Mouse (Mus musculus) spleen, embryonic (tissue): ENCODE results near the gene Hpca.

Source experiments
- CTCF ChIA-PET: fragments of 350-600 bp; sonication (Branson Sonifier 250); formaldehyde crosslinking; loops from one replicate; lab custom pipeline; 2022; lab: Charles Lee

The Hpca gene

GRCm38 (mm10) chr4:129112231-129112630, 9.6 kb downstream of the Hpca start:
- CTCF ChIA-PET, result no interaction called here

GRCm38 (mm10) chr4:129111350-129111749, 10.5 kb downstream of the Hpca start:
- CTCF ChIA-PET, result no interaction called here

- CTCF ChIA-PET, result interaction anchor here (0.6 kb wide), 1 partner anchor 128 kb away, joined by 3 read pairs; no protein-coding TSS in a partner anchor
Observed at GRCm38 (mm10) chr4:129110804-129111203, 11.0 kb downstream of the Hpca start.

- CTCF ChIA-PET, result no interaction called here
Observed at GRCm38 (mm10) chr4:129108624-129109023, 13.2 kb downstream of the Hpca start.

GRCm38 (mm10) chr4:129107348-129107899, 14.4 kb downstream of the Hpca start:
- CTCF ChIA-PET, result no interaction called here

- CTCF ChIA-PET, result no interaction called here
Observed at GRCm38 (mm10) chr4:129106073-129106472, 15.8 kb downstream of the Hpca start.

GRCm38 (mm10) chr4:129105356-129105755, 16.5 kb downstream of the Hpca start, which contains the start of gene Tmem54:
Gene Tmem54, plus strand, starts transcription at chr4:129105548.
- CTCF ChIA-PET, result no interaction called here

GRCm38 (mm10) chr4:129102133-129102829, 19.6 kb downstream of the Hpca start:
- CTCF ChIA-PET, result no interaction called here

GRCm38 (mm10) chr4:129097006-129097405, 24.8 kb downstream of the Hpca start:
- CTCF ChIA-PET, result no interaction called here

GRCm38 (mm10) chr4:129095276-129095675, 26.6 kb downstream of the Hpca start:
- CTCF ChIA-PET, result no interaction called here

GRCm38 (mm10) chr4:129087850-129088249, 34.0 kb downstream of the Hpca start:
- CTCF ChIA-PET, result interaction anchor here (0.7 to 3.2 kb wide), 2 partner anchors 15 to 117 kb away, joined by 3 to 11 read pairs; no protein-coding TSS in a partner anchor

GRCm38 (mm10) chr4:129086078-129086477, 35.8 kb downstream of the Hpca start:
- CTCF ChIA-PET, result interaction anchor here (0.6 to 3.2 kb wide), 2 partner anchors 116 to 179 kb away, joined by 3 to 11 read pairs; no protein-coding TSS in a partner anchor

- CTCF ChIA-PET, result no interaction called here
Observed at GRCm38 (mm10) chr4:129084896-129085295, 36.9 kb downstream of the Hpca start.

GRCm38 (mm10) chr4:129082379-129083115, 39.3 kb downstream of the Hpca start:
- CTCF ChIA-PET, result interaction anchor here (1.0 to 1.4 kb wide), 5 partner anchors 11 to 125 kb away, joined by 3 to 6 read pairs (median 4); no protein-coding TSS in a partner anchor

- CTCF ChIA-PET, result no interaction called here
Observed at GRCm38 (mm10) chr4:129081939-129082338, 39.9 kb downstream of the Hpca start.

- CTCF ChIA-PET, result no interaction called here
Observed at GRCm38 (mm10) chr4:129081512-129081911, 40.3 kb downstream of the Hpca start.

- CTCF ChIA-PET, result interaction anchor here (0.6 kb wide), 1 partner anchor 41 kb away, joined by 3 read pairs; no protein-coding TSS in a partner anchor
Observed at GRCm38 (mm10) chr4:129081041-129081440, 40.8 kb downstream of the Hpca start.

- CTCF ChIA-PET, result interaction anchor here (0.6 kb wide), 1 partner anchor 39 kb away, joined by 3 read pairs; no protein-coding TSS in a partner anchor
Observed at GRCm38 (mm10) chr4:129079126-129079525, 42.7 kb downstream of the Hpca start.

- CTCF ChIA-PET, result no interaction called here
Observed at GRCm38 (mm10) chr4:129068848-129069247, 53.0 kb downstream of the Hpca start.

GRCm38 (mm10) chr4:129067638-129068415, 54.0 kb downstream of the Hpca start:
- CTCF ChIA-PET, result interaction anchor here (0.6 kb wide), 1 partner anchor 13 kb away, joined by 3 read pairs; no protein-coding TSS in a partner anchor

- CTCF ChIA-PET, result no interaction called here
Observed at GRCm38 (mm10) chr4:129065688-129066236, 56.1 kb downstream of the Hpca start.
